Mouse (Mus musculus) heart, adult 8-10 months (tissue): Measurements from ENCODE around the gene Tmem41b. TPM values are rescaled to one million over a fixed set of nuclear protein-coding genes. Genes with fewer than 3 reads are reported as not detected.

ENCODE experiments used
- DNase-seq: peaks from one replicate; pipeline ENCODE4 v3.0.0; 2022; ENCODE audit warnings: low spot score
- total RNA-seq, 4 experiments: library from RNA; stranded (reverse); gene quantifications; 2 replicates each; pipeline ENCODE4 v1.2.4; 2022

Tmem41b gene
- total RNA-seq, 4 experiments from 2014 or later: 41.0 to 55.2 (median 45.0) TPM

DNA sequence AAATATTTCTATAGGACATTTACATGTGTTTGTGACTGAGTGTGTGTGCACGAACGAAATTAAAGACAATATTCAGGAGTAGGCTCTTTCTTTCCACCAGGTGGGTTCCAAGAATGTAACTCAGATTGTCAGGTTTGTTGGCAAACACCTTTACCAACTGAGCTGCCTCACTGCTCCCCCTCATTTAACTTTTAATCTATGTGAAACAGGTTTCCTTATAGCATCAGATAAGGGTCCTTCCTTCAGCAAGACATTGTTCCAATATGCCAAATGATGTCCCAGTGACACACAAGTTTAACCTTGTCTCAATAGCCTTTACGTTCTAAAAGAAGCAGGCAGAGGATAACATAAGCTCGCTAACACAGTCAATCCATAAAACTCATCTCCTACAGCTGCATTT, 63.8 kb downstream of the Tmem41b start:
- no peak for DNase-seq

Other genes starting within 250 kb of the Tmem41b start
- 10 to 100 TPM; 30.1 to 35.1 (median 31.0) TPM for gene Tmem9b, start 234.1 kb downstream of the Tmem41b start, total RNA-seq
- under 1 TPM; 0.09 to 0.25 (median 0.19) TPM for gene Nrip3, start 204.9 kb downstream of the Tmem41b start, total RNA-seq
- gene Scube2, start 121.2 kb downstream of the Tmem41b start, total RNA-seq: 10 to 100 TPM; 24.5 to 32.4 (median 28.6) TPM
- 100 to 1,000 TPM; 128 to 158 (median 144) TPM for gene Dennd5a, start 26.5 kb downstream of the Tmem41b start, total RNA-seq
- gene Ipo7, start 31.3 kb upstream of the Tmem41b start, total RNA-seq: 10 to 100 TPM; 88.7 to 97.8 (median 95.2) TPM
- gene Zfp143, start 74.3 kb upstream of the Tmem41b start, total RNA-seq: 10 to 100 TPM in 1 of 4 experiments, 1 to 10 TPM in 3; 8.0 to 11.8 (median 8.8) TPM
- 10 to 100 TPM in 2 of 4 experiments, 1 to 10 TPM in 2; 9.4 to 15.2 (median 11.6) TPM for gene Wee1, start 135.1 kb upstream of the Tmem41b start, total RNA-seq
- 10 to 100 TPM; 11.0 to 13.4 (median 12.0) TPM for gene Swap70, start 234.8 kb upstream of the Tmem41b start, total RNA-seq